Mouse (Mus musculus) stomach, postnatal 0 days (tissue): ENCODE measurements around the gene Itgb1bp2. TPM values are rescaled to one million over a fixed set of nuclear protein-coding genes. Genes with fewer than 3 reads are reported as not detected.
"Not testable (repeated sequence)": the region's sequence is repeated elsewhere in the genome, so short reads cannot be mapped to it uniquely, and the experiment has no call there.

ENCODE experiments used
- ATAC-seq: fragments of 200-750 bp; cut with Nextera tagmentation; 2 replicates; pipeline ENCODE4 v1.8.0; 2017; ENCODE audit not compliant: low FRiP score, low TSS enrichment
- DNase-seq: peaks from one replicate; pipeline ENCODE4 v3.0.0-alpha.2; 2016; ENCODE audit warnings: low spot score
- H3K27ac ChIP-seq: fragments of 300-500 bp; sonication (generic); replicated peaks from 2 replicates; pipeline ENCODE4 v1.5.1; 2014; ENCODE audit warnings: mild to moderate bottlenecking, control low read depth
- H3K27me3 ChIP-seq: fragments of 300-500 bp; sonication (generic); 2 replicates; pipeline ENCODE4 v1.6.1; 2014; ENCODE audit warnings: low read length; ENCODE audit not compliant: control insufficient read depth, insufficient read depth
- H3K36me3 ChIP-seq: fragments of 300-500 bp; sonication (generic); 2 replicates; pipeline ENCODE4 v1.6.1; 2014; ENCODE audit warnings: low read length, mixed read lengths; ENCODE audit not compliant: control insufficient read depth, insufficient read depth
- H3K4me1 ChIP-seq: fragments of 300-500 bp; sonication (generic); replicated peaks from 2 replicates; pipeline ENCODE4 v1.6.1; 2014; ENCODE audit warnings: antibody characterized with exemption; ENCODE audit not compliant: control insufficient read depth, insufficient read depth
- H3K4me2 ChIP-seq: fragments of 300-500 bp; sonication (generic); replicated peaks from 2 replicates; pipeline ENCODE4 v1.6.1; 2014; ENCODE audit warnings: low read depth, mild to moderate bottlenecking, control low read depth, moderate library complexity
- H3K4me3 ChIP-seq: fragments of 300-500 bp; sonication (generic); 2 replicates; pipeline ENCODE4 v1.5.1; 2014; ENCODE audit warnings: low read depth, low read length, control low read depth
- H3K9ac ChIP-seq: fragments of 300-500 bp; sonication (generic); 2 replicates; pipeline ENCODE4 v1.6.1; 2014; ENCODE audit warnings: mild to moderate bottlenecking, low read length, control low read depth, mixed read lengths
- H3K9me3 ChIP-seq: fragments of 300-500 bp; sonication (generic); 2 replicates; pipeline ENCODE4 v1.6.1; 2016; ENCODE audit warnings: low read length; ENCODE audit not compliant: control insufficient read depth
- CTCF ChIP-seq: IDR thresholded peaks from 2 replicates; pipeline ENCODE4 v1.5.1; 2016; ENCODE audit warnings: antibody characterized with exemption, low read depth, mild to moderate bottlenecking, moderate library complexity
- EP300 ChIP-seq: optimal IDR thresholded peaks from 2 replicates; pipeline ENCODE3; 2016; ENCODE audit warnings: antibody characterized with exemption
- WGBS: fragments of 180-500 bp; shearing (Covaris S2); extraction: QIAGEN DNeasy Blood & Tissue Kit; methylation state at CpG from one replicate; pipeline ENCODE4 v1.1.7; 2014; 5-methylcytosine and 5-hydroxymethylcytosine counted together
- polyA plus RNA-seq: library from polyadenylated mRNA; unstranded; fragments of >200 nt; fragmentation: Nextera tagmentation; extraction: Ambion mirVana; gene quantifications from 2 replicates; pipeline ENCODE4 v1.2.1, GENCODE M21; 2015

The Itgb1bp2 gene
- polyA plus RNA-seq, 1 experiment from 2014 or later: 1.2 TPM

DNA sequence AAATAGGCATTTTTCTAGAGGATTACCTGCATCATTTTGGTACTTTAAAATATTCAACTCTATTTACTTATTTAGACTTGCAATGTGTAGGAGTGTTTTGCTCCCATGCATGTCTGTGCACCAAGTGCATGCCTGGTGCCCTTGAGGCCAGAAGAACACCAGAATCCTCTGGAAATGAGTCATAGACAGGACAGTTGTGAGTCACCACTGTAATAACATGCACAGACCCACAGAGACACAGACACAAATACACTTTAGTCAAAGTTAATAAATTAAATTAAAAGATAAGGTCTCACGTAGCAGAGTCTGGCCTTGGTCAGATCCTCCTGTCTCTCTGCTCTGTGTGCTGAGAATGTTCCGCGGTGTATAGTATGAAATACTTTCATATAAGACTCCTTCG, 23.3 kb downstream of the Itgb1bp2 start:
- Histone ChIP-seq H3K27me3 (no peaks in the 10 kb centered on the region), H3K4me3 (no peak overlapping the region), H3K9ac (no peak overlapping the region), H3K4me2 (no peak overlapping the region), H3K27ac (no peak overlapping the region), H3K9me3 (no peaks in the 10 kb centered on the region), H3K4me1 (no peaks in the 10 kb centered on the region), H3K36me3 (no peaks in the 10 kb centered on the region)
- WGBS: 85% methylated on average over 4 of the region's 4 CpGs
- DNase-seq: no peak
- no peak for TF ChIP-seq EP300
- no peak for TF ChIP-seq CTCF
- ATAC-seq: no peak

DNA sequence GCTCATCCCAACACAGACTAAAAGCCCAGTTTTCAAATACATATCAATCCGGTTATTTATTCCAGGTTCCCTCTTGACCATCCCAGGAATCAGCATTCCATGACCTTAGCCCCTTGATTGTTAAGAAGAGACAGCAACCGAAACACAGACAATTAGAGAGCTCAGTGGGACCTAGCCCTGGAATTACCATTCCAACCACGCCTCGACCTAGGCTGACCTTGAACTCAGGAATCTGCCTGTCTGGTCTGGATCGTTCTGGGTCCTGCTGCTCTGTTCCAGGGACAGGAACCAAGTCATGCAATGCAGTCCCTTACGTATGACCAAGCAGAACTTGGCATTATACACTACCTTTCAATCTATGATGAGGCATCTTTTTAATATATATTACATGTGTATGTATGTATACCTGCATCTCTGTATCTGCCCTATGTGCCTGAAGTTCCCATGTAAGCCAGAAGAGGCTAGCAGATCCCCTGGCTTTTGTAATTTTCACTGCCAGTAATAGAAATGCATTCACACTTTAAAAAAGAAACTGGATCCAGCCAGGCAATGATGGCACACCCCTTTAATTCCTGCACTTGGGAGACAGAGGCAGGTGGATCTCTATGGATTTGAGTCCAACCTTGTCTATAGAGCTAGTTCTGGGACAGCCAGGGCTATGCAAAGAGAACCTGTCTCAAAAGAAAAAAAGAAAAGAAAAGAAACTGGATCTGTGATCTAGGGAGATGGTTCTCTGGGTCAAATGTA, 32.9 kb downstream of the Itgb1bp2 start:
- H3K27me3 ChIP-seq: no peaks in the 10 kb centered on the region
- H3K4me3 ChIP-seq: no peak overlapping the region
- TF ChIP-seq CTCF: no peak
- no peak for TF ChIP-seq EP300
- DNase-seq: no peak
- no peaks in the 10 kb centered on the region for H3K4me1 ChIP-seq
- H3K4me2 ChIP-seq: no peak overlapping the region
- no peaks in the 10 kb centered on the region for H3K36me3 ChIP-seq
- H3K27ac ChIP-seq: no peak overlapping the region
- ATAC-seq: no peak
- no peak overlapping the region for H3K9ac ChIP-seq
- WGBS: 76% methylated on average over 6 of the region's 6 CpGs
- H3K9me3 ChIP-seq: no peaks in the 10 kb centered on the region

DNA sequence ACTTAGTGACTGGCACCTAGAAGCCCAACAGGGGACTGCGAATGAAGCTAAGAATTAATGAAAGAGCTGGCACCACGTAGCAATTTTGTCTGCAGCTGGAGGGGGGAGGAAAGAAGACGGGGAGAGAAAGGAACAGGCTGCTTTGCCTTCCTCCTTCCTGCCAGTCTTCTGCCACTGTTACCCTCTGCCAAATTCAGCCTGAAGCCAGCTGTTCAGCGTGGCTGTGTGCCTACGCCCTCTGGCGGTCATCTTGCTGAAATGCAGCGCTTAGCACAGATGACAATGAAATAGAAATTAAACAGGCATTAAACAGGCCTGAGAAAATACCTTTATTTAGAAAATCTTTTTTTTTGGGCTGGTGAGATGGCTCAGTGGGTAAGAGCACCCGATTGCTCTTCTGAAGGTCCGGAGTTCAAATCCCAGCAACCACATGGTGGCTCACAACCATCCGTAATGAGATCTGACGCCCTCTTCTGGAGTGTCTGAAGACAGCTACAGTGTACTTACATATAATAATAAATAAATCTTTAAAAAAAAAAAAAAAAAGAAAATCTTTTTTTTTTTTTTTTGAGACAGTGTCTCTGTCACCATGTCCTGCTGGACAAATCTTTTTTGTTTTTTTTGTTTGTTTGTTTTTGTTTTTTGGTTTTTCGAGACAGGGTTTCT, 37.7 kb downstream of the Itgb1bp2 start:
- H3K9ac ChIP-seq, H3K4me1 ChIP-seq, H3K36me3 ChIP-seq, H3K4me2 ChIP-seq, H3K4me3 ChIP-seq, ATAC-seq, H3K9me3 ChIP-seq, H3K27me3 ChIP-seq, H3K27ac ChIP-seq: not testable (repeated sequence)
- peak; percentile 82 for TF ChIP-seq CTCF
- 25% methylated on average over 10 of the region's 12 CpGs for WGBS
- DNase-seq: peak; percentile 36

Other genes starting within 250 kb of the Itgb1bp2 start
- 35.7 and 40.0 TPM in 2 replicates for gene Snx12, start 226.5 kb upstream of the Itgb1bp2 start, polyA plus RNA-seq
- gene Foxo4, start 194.6 kb upstream of the Itgb1bp2 start, polyA plus RNA-seq: 0.91 and 0.97 TPM in 2 replicates
- not detected in 2 replicates for gene Gm614, start 185.1 kb upstream of the Itgb1bp2 start, polyA plus RNA-seq
- 3.3 and 3.8 TPM in 2 replicates for gene Il2rg, start 180.8 kb upstream of the Itgb1bp2 start, polyA plus RNA-seq
- not detected in 2 replicates for gene Gm20489, start 180.1 kb upstream of the Itgb1bp2 start, polyA plus RNA-seq
- 10.1 and 11.7 TPM in 2 replicates for gene Med12, start 175.1 kb upstream of the Itgb1bp2 start, polyA plus RNA-seq
- 1.7 TPM in 2 replicates for gene Nlgn3, start 149.9 kb upstream of the Itgb1bp2 start, polyA plus RNA-seq
- 49.0 and 52.2 TPM in 2 replicates for gene Gjb1, start 72.7 kb upstream of the Itgb1bp2 start, polyA plus RNA-seq
- 12.2 and 13.2 TPM in 2 replicates for gene Zmym3, start 28.2 kb upstream of the Itgb1bp2 start, polyA plus RNA-seq
- gene Nono, start 19.8 kb upstream of the Itgb1bp2 start, polyA plus RNA-seq: 107 and 119 TPM in 2 replicates
- gene Taf1, start 83.6 kb downstream of the Itgb1bp2 start, polyA plus RNA-seq: 3.5 and 3.6 TPM in 2 replicates
- gene Ogt, start 191.0 kb downstream of the Itgb1bp2 start, polyA plus RNA-seq: 41.1 and 48.2 TPM in 2 replicates